Mouse (Mus musculus): ENCODE results near the gene Gtf2e1. TPM values are rescaled to one million over a fixed set of nuclear protein-coding genes. Genes with fewer than 3 reads are reported as not detected.
A peak's percentile ranks its signal among the peaks of the same experiment; 100 is the strongest.

The Gtf2e1 gene
- total and polyA plus RNA-seq, 3 experiments: 29.5 to 72.7 (median 56.0) TPM

DNA sequence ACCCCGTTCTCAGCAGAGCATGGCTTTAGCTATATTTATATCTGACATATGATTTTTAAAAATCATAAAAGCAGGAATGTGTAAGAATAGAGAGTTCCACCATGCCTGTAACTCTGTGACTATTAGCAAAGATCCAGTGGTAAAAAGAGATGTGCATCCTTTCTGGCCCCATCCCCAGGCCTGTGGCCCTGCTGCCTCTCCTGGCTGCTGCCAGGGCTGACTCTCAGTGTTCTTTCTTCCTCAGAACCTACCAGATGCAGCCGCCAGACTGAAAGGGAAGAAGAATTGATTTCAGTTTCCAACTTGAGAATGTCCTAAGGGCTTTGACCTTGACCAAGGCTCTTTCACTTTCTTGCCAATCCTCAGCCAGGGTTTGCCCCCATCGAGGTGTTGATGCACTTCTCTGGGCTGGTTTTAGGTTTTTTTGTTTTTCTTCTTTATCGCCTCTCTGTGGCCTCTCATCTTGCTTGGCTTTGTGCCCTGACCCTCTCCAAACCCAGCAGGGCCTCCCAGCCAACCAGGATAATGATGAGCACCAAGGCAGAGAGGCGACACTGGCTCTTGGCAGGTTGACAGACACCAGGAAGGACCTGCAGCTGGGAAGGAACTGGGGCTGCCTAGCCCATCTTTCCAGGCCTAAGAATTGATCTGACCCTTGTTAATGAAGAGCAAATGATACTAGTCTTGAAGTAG lies 66.8 kb downstream of the Gtf2e1 start:
- no peak for TF ChIP-seq CHD1 (IDR thresholded peaks at IDR 0.05; ENCODE audit: low read depth, low read length)
- TF ChIP-seq ETS1 (conservative IDR thresholded peaks at IDR 0.05; ENCODE audit: low read depth, low read length): no peak
- TF ChIP-seq RCOR1 (conservative IDR thresholded peaks at IDR 0.05; ENCODE audit: low read depth, low read length): no peak
- no peak for TF ChIP-seq EP300 (IDR thresholded peaks at IDR 0.05; ENCODE audit: low read length)
- TF ChIP-seq UBTF (IDR thresholded peaks at IDR 0.05; ENCODE audit: low read depth, low read length): no peak
- TF ChIP-seq POLR2AphosphoS2 (IDR thresholded peaks at IDR 0.05; ENCODE audit: low read depth, low read length): no peak
- TF ChIP-seq MAFK (IDR thresholded peaks at IDR 0.05; ENCODE audit: insufficient replicate concordance, low read length): no peak
- TF ChIP-seq PAX5 (IDR thresholded peaks at IDR 0.05; ENCODE audit: low read length): no peak
- TF ChIP-seq JUND (conservative IDR thresholded peaks at IDR 0.05; ENCODE audit: low read depth, low read length): no peak
- no peak for TF ChIP-seq CHD2 (IDR thresholded peaks at IDR 0.05; ENCODE audit: low read length)
- no peak for TF ChIP-seq NELFE (IDR thresholded peaks at IDR 0.05; ENCODE audit: low read depth, low read length)
- TF ChIP-seq MEF2A (IDR thresholded peaks at IDR 0.05; ENCODE audit: borderline replicate concordance, low read depth, low read length): no peak
- TF ChIP-seq USF1 (IDR thresholded peaks at IDR 0.05; ENCODE audit: low read depth, low read length): no peak
- Histone ChIP-seq H3K27ac (ENCODE audit: insufficient read depth, low read depth) (no peak overlapping the region), H3K9me3 (replicated peaks; ENCODE audit: low read length) (no peaks in the 10 kb centered on the region), H3K4me3 (replicated peaks in 1 of 3; ENCODE audit: low read depth in 2 of 3, low read length in 2 of 3, poor library complexity in 1 of 3) (no peak overlapping the region), H3K4me1 (ENCODE audit: control insufficient read depth in 1 of 2, insufficient read depth in 2 of 2) (peaks cover 0 to 10% of the 10 kb centered on the region in 2 experiments; a peak in 3 of 4 replicates), H3K9ac (ENCODE audit: insufficient read depth, low read depth) (no peak overlapping the region), H3K36me3 (replicated peaks in 1 of 2; ENCODE audit: control insufficient read depth in 1 of 2, insufficient read depth in 1 of 2, low read length in 1 of 2) (no peaks in the 10 kb centered on the region), H3K4me2 (ENCODE audit: insufficient read depth, low read depth, poor library complexity, severe bottlenecking) (no peak overlapping the region), H3K79me2 (replicated peaks; ENCODE audit: control insufficient read depth, extremely low read depth, insufficient read depth, poor library complexity, severe bottlenecking) (no peaks in the 10 kb centered on the region), H3K27me3 (replicated peaks) (no peaks in the 10 kb centered on the region)
- dilution Hi-C loops (cut with MboI; ENCODE audit: extremely low pct_ligation_motif_present, extremely low pct_unique_long_range_greater_than_20kb, low sequenced_read_pairs): no loop called here
- in situ Hi-C loops (cut with MboI; ENCODE audit: low pct_ligation_motif_present, low pct_unique_long_range_greater_than_20kb, low sequenced_read_pairs): no loop called here
- peak; percentile 9 for DNase-seq (ENCODE audit: extremely low read depth)

DNA sequence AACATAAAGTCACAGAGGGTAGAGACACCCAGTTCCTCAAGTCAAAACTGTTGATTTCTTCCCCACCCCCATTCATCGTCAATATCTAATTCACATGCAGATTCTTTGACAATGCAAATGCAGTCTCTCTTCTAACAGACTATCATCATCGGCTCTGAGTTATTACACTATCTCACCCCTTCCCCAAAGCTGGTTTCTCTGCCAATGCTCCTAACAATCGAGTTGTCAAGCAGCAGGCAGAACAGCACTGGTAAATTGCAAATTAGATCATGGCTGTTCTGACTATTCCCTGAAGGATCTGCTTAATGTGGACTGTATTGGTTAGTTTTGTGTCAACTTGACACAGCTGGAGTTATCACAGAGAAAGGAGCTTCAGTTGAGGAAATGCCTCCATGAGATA lies 70.0 kb downstream of the Gtf2e1 start:
- Histone ChIP-seq H3K27me3 (replicated peaks) (no peaks in the 10 kb centered on the region), H3K9ac (ENCODE audit: insufficient read depth, low read depth) (no peak overlapping the region), H3K9me3 (replicated peaks; ENCODE audit: low read length) (no peaks in the 10 kb centered on the region), H3K79me2 (replicated peaks; ENCODE audit: control insufficient read depth, extremely low read depth, insufficient read depth, poor library complexity, severe bottlenecking) (no peaks in the 10 kb centered on the region), H3K4me1 (ENCODE audit: control insufficient read depth in 1 of 2, insufficient read depth in 2 of 2) (peaks cover 0 to 10% of the 10 kb centered on the region in 2 experiments; a peak in 3 of 4 replicates), H3K27ac (ENCODE audit: insufficient read depth, low read depth) (no peak overlapping the region), H3K4me2 (ENCODE audit: insufficient read depth, low read depth, poor library complexity, severe bottlenecking) (no peak overlapping the region), H3K36me3 (replicated peaks in 1 of 2; ENCODE audit: control insufficient read depth in 1 of 2, insufficient read depth in 1 of 2, low read length in 1 of 2) (no peaks in the 10 kb centered on the region), H3K4me3 (replicated peaks in 1 of 3; ENCODE audit: low read depth in 2 of 3, low read length in 2 of 3, poor library complexity in 1 of 3) (no peak overlapping the region)
- dilution Hi-C loops (cut with MboI; ENCODE audit: extremely low pct_ligation_motif_present, extremely low pct_unique_long_range_greater_than_20kb, low sequenced_read_pairs): no loop called here
- TF ChIP-seq MAX (IDR thresholded peaks at IDR 0.05; ENCODE audit: low read length): no peak
- TF ChIP-seq POLR2AphosphoS2 (IDR thresholded peaks at IDR 0.05; ENCODE audit: low read depth, low read length): no peak
- no peak for TF ChIP-seq MYC (IDR thresholded peaks at IDR 0.05; ENCODE audit: low read depth, low read length)
- TF ChIP-seq CTCF (conservative IDR thresholded peaks at IDR 0.05 in 1 of 2, IDR thresholded peaks at IDR 0.05 in 1 of 2; ENCODE audit: low read depth in 2 of 2, low read length in 2 of 2): no peak
- TF ChIP-seq JUN (IDR thresholded peaks at IDR 0.05; ENCODE audit: insufficient read depth, low read depth, low read length): no peak
- TF ChIP-seq IRF4 (IDR thresholded peaks at IDR 0.05; ENCODE audit: low read depth, low read length): no peak
- no peak for TF ChIP-seq USF1 (IDR thresholded peaks at IDR 0.05; ENCODE audit: low read depth, low read length)
- TF ChIP-seq HCFC1 (IDR thresholded peaks at IDR 0.05; ENCODE audit: low read depth, low read length): no peak
- in situ Hi-C loops (cut with MboI; ENCODE audit: low pct_ligation_motif_present, low pct_unique_long_range_greater_than_20kb, low sequenced_read_pairs): no loop called here
- DNase-seq (ENCODE audit: extremely low read depth): no peak
